Mouse (Mus musculus): ENCODE results near the gene Ctsz.

The Ctsz gene

DNA sequence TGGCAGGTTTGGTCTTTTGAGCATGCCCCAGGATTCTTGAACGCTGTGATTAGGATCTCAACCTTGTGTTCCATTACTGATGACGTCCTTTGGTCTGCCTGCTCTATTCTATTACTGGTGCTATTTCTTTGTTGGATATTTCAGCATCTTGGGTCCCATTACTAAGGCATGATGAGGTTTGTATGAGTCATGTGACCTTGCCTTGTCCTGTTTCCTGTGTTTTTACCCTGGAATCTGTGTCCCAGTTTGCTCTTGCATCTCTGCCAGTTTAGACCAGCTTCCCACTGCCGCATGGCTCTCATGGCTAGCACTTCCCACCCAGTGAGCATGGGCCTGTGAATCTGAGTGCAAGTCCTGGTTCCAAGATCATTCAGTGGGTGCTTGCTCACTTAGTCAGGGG lies 46.9 kb downstream of the Ctsz start:
- no peak for DNase-seq

DNA sequence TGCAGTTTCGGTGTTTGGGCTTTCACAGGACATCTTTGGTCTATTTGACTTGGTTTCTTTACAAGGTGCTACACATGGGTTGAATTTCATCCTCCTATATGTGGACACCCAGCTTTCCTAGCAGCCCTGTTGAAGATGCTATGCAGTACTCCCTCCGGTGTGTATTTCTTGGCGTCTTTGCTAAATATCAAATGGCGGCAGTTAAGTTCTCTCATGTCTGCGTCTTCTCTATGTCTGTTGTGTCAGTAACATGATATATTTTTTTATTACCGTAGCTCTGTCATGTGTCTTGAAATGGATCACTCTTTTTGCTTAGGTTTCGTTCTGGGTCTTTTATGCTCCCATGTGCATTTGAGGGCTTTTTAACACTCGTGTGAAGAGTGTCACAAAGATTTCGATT lies 57.8 kb downstream of the Ctsz start:
- no peak for DNase-seq

Measured in cerebellum, adult 18-20 months (tissue).